Mouse (Mus musculus): ENCODE measurements around the gene Stk40.

GRCm38 (mm10) chr4:126109613-126110373 is 6.0 kb downstream of the Stk40 start:
- TF ChIP-seq POLR2A (IDR thresholded peaks at IDR 0.05; ENCODE audit: insufficient read length, low read depth) = no peak
- TF ChIP-seq USF1 (IDR thresholded peaks at IDR 0.05; ENCODE audit: low read depth) = no peak
- peak; percentile 87 for TF ChIP-seq CEBPB (IDR thresholded peaks at IDR 0.05; ENCODE audit: insufficient read depth, poor library complexity, severe bottlenecking)
- no peak for TF ChIP-seq MAX (IDR thresholded peaks at IDR 0.05; ENCODE audit: low read depth)
- no peak for TF ChIP-seq REST (IDR thresholded peaks at IDR 0.05; ENCODE audit: insufficient read depth, insufficient read length)
- TF ChIP-seq E2F4 (IDR thresholded peaks at IDR 0.05; ENCODE audit: insufficient read depth) = no peak
- no peak for TF ChIP-seq TCF12 (IDR thresholded peaks at IDR 0.05; ENCODE audit: insufficient read depth, poor library complexity, severe bottlenecking)
- TF ChIP-seq TCF3 (IDR thresholded peaks at IDR 0.05; ENCODE audit: insufficient read length, low read depth) = no peak
- no peak for TF ChIP-seq POLR2AphosphoS2 (IDR thresholded peaks at IDR 0.05; ENCODE audit: insufficient read length, low read depth)
